Mouse (Mus musculus): ENCODE measurements around the gene Csrnp2. TPM values are rescaled to one million over a fixed set of nuclear protein-coding genes. Genes with fewer than 3 reads are reported as not detected.
A peak's percentile ranks its signal among the peaks of the same experiment; 100 is the strongest.

The Csrnp2 gene
- polyA plus RNA-seq, 1 experiment from 2014 or later, result 11.3 TPM

GRCm38 (mm10) chr15:100468295-100469188 lies 26.7 kb downstream of the Csrnp2 start, which contains the start of gene Letmd1:
Gene Letmd1, plus strand, starts transcription at chr15:100469023.
- DNase-seq (ENCODE audit: low spot score) (peak; percentile 91), ATAC-seq (replicated peaks; ENCODE audit: low FRiP score, low TSS enrichment, low read depth) (peak; percentile 89)
- Histone ChIP-seq H3K36me3 (ENCODE audit: control insufficient read depth, insufficient read depth, low read length) (peaks cover 23% of the 10 kb centered on the region), H3K4me1 (replicated peaks; ENCODE audit: control insufficient read depth, insufficient read depth, low read length) (peaks cover 14% of the 10 kb centered on the region), H3K27me3 (replicated peaks; ENCODE audit: control insufficient read depth, insufficient read depth, low read length) (no peaks in the 10 kb centered on the region), H3K27ac (ENCODE audit: low read depth) (peak within 1 kb of the TSS; percentile 66), H3K4me2 (ENCODE audit: low read length) (peak within 1 kb of the TSS; percentile 80), H3K9me3 (ENCODE audit: control insufficient read depth, low read length) (no peaks in the 10 kb centered on the region), H3K9ac (ENCODE audit: low read length) (peak within 1 kb of the TSS; percentile 78), H3K4me3 (ENCODE audit: low read depth, low read length) (peak within 1 kb of the TSS; percentile 63)
- WGBS, result 2% methylated on average over 84 of the region's 84 CpGs

GRCm38 (mm10) chr15:100467738-100468137 lies 27.6 kb downstream of the Csrnp2 start:
- Histone ChIP-seq H3K27ac (ENCODE audit: low read depth) (no peak overlapping the region), H3K4me2 (ENCODE audit: low read length) (peak overlapping the region; percentile 80), H3K9ac (ENCODE audit: low read length) (no peak overlapping the region), H3K4me1 (replicated peaks; ENCODE audit: control insufficient read depth, insufficient read depth, low read length) (peaks cover 14% of the 10 kb centered on the region), H3K36me3 (ENCODE audit: control insufficient read depth, insufficient read depth, low read length) (peaks cover 16% of the 10 kb centered on the region), H3K27me3 (replicated peaks; ENCODE audit: control insufficient read depth, insufficient read depth, low read length) (no peaks in the 10 kb centered on the region), H3K9me3 (ENCODE audit: control insufficient read depth, low read length) (no peaks in the 10 kb centered on the region), H3K4me3 (ENCODE audit: low read depth, low read length) (no peak overlapping the region)
- ATAC-seq (replicated peaks; ENCODE audit: low FRiP score, low TSS enrichment, low read depth) (no peak), DNase-seq (ENCODE audit: low spot score) (no peak)
- 47% methylated on average over 7 of the region's 8 CpGs for WGBS

- WGBS, result 59% methylated on average over 2 of the region's 2 CpGs
- Histone ChIP-seq H3K27ac (ENCODE audit: low read depth) (no peak overlapping the region), H3K27me3 (replicated peaks; ENCODE audit: control insufficient read depth, insufficient read depth, low read length) (no peaks in the 10 kb centered on the region), H3K4me3 (ENCODE audit: low read depth, low read length) (no peak overlapping the region), H3K4me2 (ENCODE audit: low read length) (no peak overlapping the region), H3K9ac (ENCODE audit: low read length) (no peak overlapping the region), H3K36me3 (ENCODE audit: control insufficient read depth, insufficient read depth, low read length) (no peaks in the 10 kb centered on the region), H3K4me1 (replicated peaks; ENCODE audit: control insufficient read depth, insufficient read depth, low read length) (peaks cover 12% of the 10 kb centered on the region), H3K9me3 (ENCODE audit: control insufficient read depth, low read length) (no peaks in the 10 kb centered on the region)
- no peak for DNase-seq (ENCODE audit: low spot score)
- ATAC-seq (replicated peaks; ENCODE audit: low FRiP score, low TSS enrichment, low read depth), result no peak
These were observed 29.9 kb downstream of the Csrnp2 start for GRCm38 (mm10) chr15:100465432-100465831.

DNA sequence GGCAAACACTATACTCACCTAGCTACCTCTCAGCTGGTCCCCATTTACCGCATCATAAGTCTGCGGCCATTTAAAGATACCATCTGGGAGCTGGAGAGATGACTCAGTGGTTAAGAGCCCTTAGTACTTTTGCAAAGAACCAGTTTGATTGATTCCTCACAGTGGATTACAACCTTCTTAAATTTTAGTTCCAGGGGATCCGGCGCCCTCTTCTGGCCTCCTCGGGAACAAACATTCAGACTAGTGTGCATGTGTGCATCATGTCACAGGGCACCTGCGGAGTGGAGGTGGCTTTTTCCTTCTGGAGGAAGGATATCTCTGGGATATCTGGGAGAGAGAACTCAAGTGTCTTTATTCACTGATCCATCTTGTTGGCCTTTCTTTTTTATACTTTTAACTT lies 31.6 kb downstream of the Csrnp2 start:
- DNase-seq (ENCODE audit: low spot score), result peak; percentile 84
- no peak for ATAC-seq (replicated peaks; ENCODE audit: low FRiP score, low TSS enrichment, low read depth)
- Histone ChIP-seq H3K9me3 (ENCODE audit: control insufficient read depth, low read length) (no peaks in the 10 kb centered on the region), H3K27me3 (replicated peaks; ENCODE audit: control insufficient read depth, insufficient read depth, low read length) (no peaks in the 10 kb centered on the region), H3K9ac (ENCODE audit: low read length) (no peak overlapping the region), H3K4me1 (replicated peaks; ENCODE audit: control insufficient read depth, insufficient read depth, low read length) (peaks cover 3% of the 10 kb centered on the region; the same call in 1 of the 2 replicates), H3K4me2 (ENCODE audit: low read length) (no peak overlapping the region), H3K4me3 (ENCODE audit: low read depth, low read length) (no peak overlapping the region), H3K27ac (ENCODE audit: low read depth) (no peak overlapping the region), H3K36me3 (ENCODE audit: control insufficient read depth, insufficient read depth, low read length) (no peaks in the 10 kb centered on the region)
- 28% methylated on average over 6 of the region's 6 CpGs for WGBS

- Histone ChIP-seq H3K9ac (ENCODE audit: low read length) (no peak overlapping the region), H3K36me3 (ENCODE audit: control insufficient read depth, insufficient read depth, low read length) (no peaks in the 10 kb centered on the region), H3K27ac (ENCODE audit: low read depth) (no peak overlapping the region), H3K4me1 (replicated peaks; ENCODE audit: control insufficient read depth, insufficient read depth, low read length) (no peaks in the 10 kb centered on the region), H3K4me3 (ENCODE audit: low read depth, low read length) (no peak overlapping the region), H3K4me2 (ENCODE audit: low read length) (no peak overlapping the region), H3K9me3 (ENCODE audit: control insufficient read depth, low read length) (no peaks in the 10 kb centered on the region), H3K27me3 (replicated peaks; ENCODE audit: control insufficient read depth, insufficient read depth, low read length) (no peaks in the 10 kb centered on the region)
- no peak for ATAC-seq (replicated peaks; ENCODE audit: low FRiP score, low TSS enrichment, low read depth)
- WGBS, result 81% methylated on average over 5 of the region's 5 CpGs
- DNase-seq (ENCODE audit: low spot score), result no peak
These were observed 33.2 kb downstream of the Csrnp2 start for GRCm38 (mm10) chr15:100462086-100462485.

GRCm38 (mm10) chr15:100461646-100462045 lies 33.6 kb downstream of the Csrnp2 start:
- H3K4me2 ChIP-seq (ENCODE audit: low read length), result no peak overlapping the region
- 66% methylated on average over 9 of the region's 9 CpGs for WGBS
- no peak overlapping the region for H3K9ac ChIP-seq (ENCODE audit: low read length)
- H3K36me3 ChIP-seq (ENCODE audit: control insufficient read depth, insufficient read depth, low read length), result no peaks in the 10 kb centered on the region
- no peak overlapping the region for H3K27ac ChIP-seq (ENCODE audit: low read depth)
- no peak overlapping the region for H3K4me3 ChIP-seq (ENCODE audit: low read depth, low read length)
- no peaks in the 10 kb centered on the region for H3K27me3 ChIP-seq (replicated peaks; ENCODE audit: control insufficient read depth, insufficient read depth, low read length)
- no peaks in the 10 kb centered on the region for H3K4me1 ChIP-seq (replicated peaks; ENCODE audit: control insufficient read depth, insufficient read depth, low read length)
- no peaks in the 10 kb centered on the region for H3K9me3 ChIP-seq (ENCODE audit: control insufficient read depth, low read length)
- ATAC-seq (replicated peaks; ENCODE audit: low FRiP score, low TSS enrichment, low read depth) (no peak), DNase-seq (ENCODE audit: low spot score) (no peak)

GRCm38 (mm10) chr15:100460942-100461341 lies 34.3 kb downstream of the Csrnp2 start:
- Histone ChIP-seq H3K27me3 (replicated peaks; ENCODE audit: control insufficient read depth, insufficient read depth, low read length) (no peaks in the 10 kb centered on the region), H3K4me2 (ENCODE audit: low read length) (peak overlapping the region; percentile 36), H3K9ac (ENCODE audit: low read length) (no peak overlapping the region), H3K36me3 (ENCODE audit: control insufficient read depth, insufficient read depth, low read length) (no peaks in the 10 kb centered on the region), H3K4me1 (replicated peaks; ENCODE audit: control insufficient read depth, insufficient read depth, low read length) (no peaks in the 10 kb centered on the region), H3K4me3 (ENCODE audit: low read depth, low read length) (no peak overlapping the region; the same call in 1 of the 2 replicates), H3K27ac (ENCODE audit: low read depth) (no peak overlapping the region), H3K9me3 (ENCODE audit: control insufficient read depth, low read length) (no peaks in the 10 kb centered on the region)
- ATAC-seq (replicated peaks; ENCODE audit: low FRiP score, low TSS enrichment, low read depth) (no peak), DNase-seq (ENCODE audit: low spot score) (no peak)
- WGBS, result 10% methylated on average over 12 of the region's 12 CpGs

DNA sequence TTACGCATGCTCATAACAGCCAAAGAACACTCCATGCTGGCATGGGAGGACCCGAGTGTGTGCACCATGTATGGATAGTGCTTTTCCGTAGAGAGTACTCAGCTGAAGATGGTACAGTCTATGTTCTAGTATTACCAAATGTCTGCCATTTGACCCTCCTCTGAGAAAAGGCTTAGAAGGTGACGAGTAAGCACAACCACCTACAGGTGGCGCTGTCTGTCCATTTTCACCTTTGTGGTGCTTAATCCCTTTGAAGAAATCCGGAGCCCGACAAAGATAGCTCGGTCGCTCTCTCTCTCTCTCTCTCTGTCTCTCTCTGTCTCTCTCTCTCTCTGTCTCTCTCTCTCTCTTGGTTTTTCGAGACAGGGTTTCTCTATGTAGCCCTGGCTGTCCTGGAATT lies 37.2 kb downstream of the Csrnp2 start:
- WGBS, result 45% methylated on average over 10 of the region's 10 CpGs
- H3K36me3 ChIP-seq (ENCODE audit: control insufficient read depth, insufficient read depth, low read length), result no peaks in the 10 kb centered on the region
- no peaks in the 10 kb centered on the region for H3K27me3 ChIP-seq (replicated peaks; ENCODE audit: control insufficient read depth, insufficient read depth, low read length)
- no peaks in the 10 kb centered on the region for H3K9me3 ChIP-seq (ENCODE audit: control insufficient read depth, low read length)
- no peaks in the 10 kb centered on the region for H3K4me1 ChIP-seq (replicated peaks; ENCODE audit: control insufficient read depth, insufficient read depth, low read length)
- no peak overlapping the region for H3K9ac ChIP-seq (ENCODE audit: low read length)
- DNase-seq (ENCODE audit: low spot score) (peak; percentile 69), ATAC-seq (replicated peaks; ENCODE audit: low FRiP score, low TSS enrichment, low read depth) (no peak)
- H3K27ac ChIP-seq (ENCODE audit: low read depth), result no peak overlapping the region
- no peak overlapping the region for H3K4me2 ChIP-seq (ENCODE audit: low read length)
- H3K4me3 ChIP-seq (ENCODE audit: low read depth, low read length), result no peak overlapping the region

DNA sequence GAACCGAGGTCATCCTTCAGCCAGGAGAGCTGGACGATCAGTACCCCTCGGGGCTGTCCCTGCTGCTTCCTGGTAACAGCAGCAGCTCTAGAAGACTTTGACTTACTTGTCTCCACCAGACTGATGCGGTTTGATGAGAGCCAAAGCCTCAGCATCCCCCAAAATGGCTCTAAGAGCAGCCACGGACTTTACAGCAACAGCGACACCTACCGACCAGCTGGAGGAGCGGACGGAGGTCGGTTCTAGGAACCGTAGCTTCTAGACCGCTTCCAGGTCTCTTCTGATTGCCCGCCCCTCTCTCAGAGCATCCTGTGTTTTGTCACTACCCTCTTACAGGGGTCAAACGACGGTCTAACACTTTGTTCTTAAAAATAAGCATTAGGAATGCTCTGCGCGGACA lies 37.9 kb downstream of the Csrnp2 start:
- 0 out of 2 replicates have a peak overlapping the region, but pooled peaks have one; percentile 32 for H3K4me2 ChIP-seq (ENCODE audit: low read length)
- H3K4me1 ChIP-seq (replicated peaks; ENCODE audit: control insufficient read depth, insufficient read depth, low read length), result no peaks in the 10 kb centered on the region
- no peak overlapping the region for H3K27ac ChIP-seq (ENCODE audit: low read depth)
- no peaks in the 10 kb centered on the region for H3K27me3 ChIP-seq (replicated peaks; ENCODE audit: control insufficient read depth, insufficient read depth, low read length)
- peak; percentile 58 for ATAC-seq (replicated peaks; ENCODE audit: low FRiP score, low TSS enrichment, low read depth)
- no peak overlapping the region for H3K9ac ChIP-seq (ENCODE audit: low read length)
- H3K4me3 ChIP-seq (ENCODE audit: low read depth, low read length), result no peak overlapping the region
- DNase-seq (ENCODE audit: low spot score), result peak; percentile 91
- H3K36me3 ChIP-seq (ENCODE audit: control insufficient read depth, insufficient read depth, low read length), result no peaks in the 10 kb centered on the region
- 5% methylated on average over 17 of the region's 17 CpGs for WGBS
- no peaks in the 10 kb centered on the region for H3K9me3 ChIP-seq (ENCODE audit: control insufficient read depth, low read length)

Measured in intestine, embryonic 14.5 days (tissue).